Mouse (Mus musculus) forebrain, embryonic 12.5 days (tissue): ENCODE measurements around the gene Sirpa. TPM values are rescaled to one million over a fixed set of nuclear protein-coding genes. Genes with fewer than 3 reads are reported as not detected.

Experiments used
- ATAC-seq: fragments of 200-750 bp; cut with Nextera tagmentation; 2 replicates; pipeline ENCODE4 v1.8.0; 2017; ENCODE audit warnings: moderate TSS enrichment; ENCODE audit not compliant: low FRiP score
- H3K27ac ChIP-seq: fragments of 300-500 bp; sonication (generic); 2 replicates; pipeline ENCODE4 v1.5.1; 2016; ENCODE audit warnings: mild to moderate bottlenecking
- H3K27me3 ChIP-seq: fragments of 300-500 bp; sonication (generic); 2 replicates; pipeline ENCODE4 v1.6.1; 2016; ENCODE audit warnings: mild to moderate bottlenecking
- H3K36me3 ChIP-seq: fragments of 300-500 bp; sonication (generic); replicated peaks from 2 replicates; pipeline ENCODE4 v1.6.1; 2016; ENCODE audit warnings: mild to moderate bottlenecking
- H3K4me1 ChIP-seq: fragments of 300-500 bp; sonication (generic); 2 replicates; pipeline ENCODE4 v1.6.1; 2016
- H3K4me2 ChIP-seq: fragments of 300-500 bp; sonication (generic); 2 replicates; pipeline ENCODE4 v1.6.1; 2016; ENCODE audit warnings: mild to moderate bottlenecking, moderate library complexity
- H3K4me3 ChIP-seq: fragments of 300-500 bp; sonication (generic); replicated peaks from 2 replicates; pipeline ENCODE4 v1.5.1; 2016; ENCODE audit warnings: mild to moderate bottlenecking
- H3K9ac ChIP-seq: fragments of 300-500 bp; sonication (generic); 2 replicates; pipeline ENCODE4 v1.6.1; 2016; ENCODE audit warnings: mild to moderate bottlenecking
- H3K9me3 ChIP-seq: fragments of 300-500 bp; sonication (generic); 2 replicates; pipeline ENCODE4 v1.6.1; 2016
- WGBS: fragments of 180-500 bp; shearing (Covaris S2); methylation state at CpG from one replicate; pipeline ENCODE4 v1.1.7; 2016; 5-methylcytosine and 5-hydroxymethylcytosine counted together
- polyA plus RNA-seq: library from polyadenylated mRNA; unstranded; fragments of >200 nt; fragmentation: Nextera tagmentation; extraction: Ambion mirVana; gene quantifications from 2 replicates; pipeline ENCODE4 v1.2.1, GENCODE M21; 2016

The Sirpa gene
- polyA plus RNA-seq, 1 experiment from 2014 or later = 18.2 TPM

- H3K36me3 ChIP-seq = no peaks in the 10 kb centered on the region
- H3K4me2 ChIP-seq = no peak overlapping the region
- H3K27me3 ChIP-seq = no peaks in the 10 kb centered on the region
- H3K9ac ChIP-seq = no peak overlapping the region
- WGBS = 87% methylated on average over 4 of the region's 4 CpGs
- no peak overlapping the region for H3K4me3 ChIP-seq
- ATAC-seq = no peak
- no peaks in the 10 kb centered on the region for H3K9me3 ChIP-seq
- H3K27ac ChIP-seq = no peak overlapping the region
- no peaks in the 10 kb centered on the region for H3K4me1 ChIP-seq
These were observed 66.2 kb downstream of the Sirpa start for GRCm38 (mm10) chr2:129658796-129659195.

DNA sequence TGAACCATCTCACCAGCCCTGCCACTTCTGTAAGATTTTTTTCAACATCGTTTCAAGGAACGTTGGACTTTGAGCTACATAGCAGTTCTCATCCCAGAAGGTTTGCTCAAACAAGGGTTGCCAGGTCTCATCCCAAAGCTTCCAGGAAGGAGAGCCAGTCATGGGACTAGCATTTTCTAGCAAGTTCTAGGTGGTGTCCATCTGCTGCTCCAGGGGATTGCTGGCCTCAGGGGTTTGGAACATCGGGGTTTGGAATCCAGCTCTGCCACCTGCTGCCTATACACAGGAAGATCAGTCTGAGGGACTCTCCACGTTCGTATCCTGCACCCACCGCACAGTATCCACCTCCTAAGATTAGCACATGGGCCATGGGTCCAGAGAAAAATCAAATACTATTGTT, 67.4 kb downstream of the Sirpa start:
- Histone ChIP-seq H3K27ac (no peak overlapping the region), H3K27me3 (no peaks in the 10 kb centered on the region)

GRCm38 (mm10) chr2:129662484-129662883, 69.8 kb downstream of the Sirpa start:
- H3K4me2 ChIP-seq = no peak overlapping the region
- H3K36me3 ChIP-seq = no peaks in the 10 kb centered on the region
- WGBS = 72% methylated on average over 4 of the region's 4 CpGs
- H3K27me3 ChIP-seq = no peaks in the 10 kb centered on the region
- H3K4me1 ChIP-seq = no peaks in the 10 kb centered on the region
- no peak overlapping the region for H3K27ac ChIP-seq
- H3K9ac ChIP-seq = no peak overlapping the region
- H3K4me3 ChIP-seq = no peak overlapping the region
- no peaks in the 10 kb centered on the region for H3K9me3 ChIP-seq
- no peak for ATAC-seq

More for the DNA sequence above, 67.4 kb downstream of the Sirpa start:
- Histone ChIP-seq H3K4me1 (no peaks in the 10 kb centered on the region), H3K9ac (no peak overlapping the region), H3K4me3 (no peak overlapping the region), H3K4me2 (no peak overlapping the region), H3K9me3 (no peaks in the 10 kb centered on the region), H3K36me3 (no peaks in the 10 kb centered on the region)
- 65% methylated on average over 6 of the region's 6 CpGs for WGBS
- no peak for ATAC-seq

- 80% methylated on average over 4 of the region's 4 CpGs for WGBS
- Histone ChIP-seq H3K9me3 (no peaks in the 10 kb centered on the region), H3K4me1 (no peaks in the 10 kb centered on the region), H3K9ac (no peak overlapping the region), H3K36me3 (no peaks in the 10 kb centered on the region), H3K27ac (no peak overlapping the region), H3K27me3 (peaks cover 7% of the 10 kb centered on the region), H3K4me3 (no peak overlapping the region), H3K4me2 (no peak overlapping the region)
- no peak for ATAC-seq
These were observed 79.3 kb downstream of the Sirpa start for GRCm38 (mm10) chr2:129671911-129672310.

DNA sequence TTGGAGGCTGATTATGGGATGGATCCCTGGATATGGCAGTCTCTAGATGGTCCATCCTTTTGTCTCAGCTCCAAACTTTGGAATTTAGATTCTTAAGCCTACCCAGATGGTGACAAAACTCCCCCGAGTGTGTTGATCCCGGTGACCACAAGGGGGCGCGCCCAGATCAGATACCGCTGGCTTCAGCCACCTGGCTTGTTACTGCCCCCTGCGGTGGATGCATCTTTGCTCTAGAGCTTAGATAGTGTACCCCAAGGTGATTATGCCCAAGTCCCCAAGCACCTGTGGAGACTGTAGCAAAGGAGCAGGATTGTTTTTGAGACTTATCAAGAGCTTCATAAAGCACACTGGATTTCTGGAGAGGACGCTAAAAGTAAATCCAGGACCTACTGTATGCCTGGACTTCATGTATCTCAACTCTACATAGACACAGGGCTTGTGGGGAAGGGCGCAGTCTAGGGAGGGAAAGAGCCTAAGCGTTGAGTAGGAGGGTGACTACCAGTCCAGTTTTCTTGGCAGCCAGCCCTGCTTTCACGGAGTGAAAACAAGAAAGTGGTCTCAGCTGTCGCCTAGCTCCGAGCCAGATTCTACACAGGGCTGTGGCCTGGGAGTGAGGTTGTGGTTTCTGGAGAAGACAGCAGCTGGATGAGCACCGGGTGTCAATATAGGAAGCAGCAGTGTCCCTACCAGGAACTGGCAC, 82.5 kb downstream of the Sirpa start:
- H3K9me3 ChIP-seq = no peaks in the 10 kb centered on the region
- H3K4me2 ChIP-seq = no peak overlapping the region
- peaks cover 10% of the 10 kb centered on the region for H3K27me3 ChIP-seq
- no peak overlapping the region for H3K4me3 ChIP-seq
- ATAC-seq = peak; percentile 75
- no peaks in the 10 kb centered on the region for H3K36me3 ChIP-seq
- no peak overlapping the region for H3K9ac ChIP-seq
- no peak overlapping the region for H3K27ac ChIP-seq
- 37% methylated on average over 13 of the region's 13 CpGs for WGBS
- H3K4me1 ChIP-seq = peaks cover 13% of the 10 kb centered on the region; the same call in 1 of the 2 replicates

DNA sequence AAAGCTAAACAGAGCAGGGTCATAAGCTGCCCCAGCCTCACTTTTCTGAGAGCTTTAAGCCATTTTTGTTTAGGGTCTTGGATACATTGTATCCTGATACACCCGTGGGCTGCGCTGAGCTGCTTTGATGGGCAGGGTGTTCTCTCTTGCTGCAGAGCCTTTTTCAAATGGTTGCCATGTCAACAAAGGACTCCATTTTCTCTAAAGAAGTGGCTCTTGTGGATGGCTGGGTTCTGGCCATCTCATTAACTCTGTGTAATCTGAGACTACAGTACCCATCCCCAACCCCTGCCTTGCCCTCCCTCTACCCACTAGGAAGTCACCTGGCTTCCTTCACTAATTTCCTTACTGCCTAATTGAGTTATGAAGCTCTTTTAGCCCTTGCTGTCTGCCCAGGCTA, 85.0 kb downstream of the Sirpa start:
- WGBS = 3% methylated on average over 2 of the region's 2 CpGs
- H3K9ac ChIP-seq = no peak overlapping the region
- peaks cover 10% of the 10 kb centered on the region for H3K27me3 ChIP-seq
- no peak overlapping the region for H3K4me3 ChIP-seq
- no peak overlapping the region for H3K4me2 ChIP-seq
- ATAC-seq = peak; percentile 78; the same call in 1 of the 2 replicates
- H3K36me3 ChIP-seq = no peaks in the 10 kb centered on the region
- H3K4me1 ChIP-seq = peaks cover 13% of the 10 kb centered on the region; the same call in 1 of the 2 replicates
- no peak overlapping the region for H3K27ac ChIP-seq
- no peaks in the 10 kb centered on the region for H3K9me3 ChIP-seq

GRCm38 (mm10) chr2:129679066-129679465, 86.4 kb downstream of the Sirpa start:
- H3K36me3 ChIP-seq = no peaks in the 10 kb centered on the region
- no peak overlapping the region for H3K4me3 ChIP-seq
- H3K9ac ChIP-seq = no peak overlapping the region
- H3K4me1 ChIP-seq = peaks cover 13% of the 10 kb centered on the region; the same call in 1 of the 2 replicates
- peaks cover 10% of the 10 kb centered on the region for H3K27me3 ChIP-seq
- 87% methylated on average over 5 of the region's 5 CpGs for WGBS
- H3K27ac ChIP-seq = no peak overlapping the region
- no peaks in the 10 kb centered on the region for H3K9me3 ChIP-seq
- no peak overlapping the region for H3K4me2 ChIP-seq
- ATAC-seq = no peak

GRCm38 (mm10) chr2:129680236-129680635, 87.6 kb downstream of the Sirpa start:
- Histone ChIP-seq H3K4me1 (peaks cover 13% of the 10 kb centered on the region; the same call in 1 of the 2 replicates), H3K27ac (no peak overlapping the region), H3K9ac (no peak overlapping the region), H3K4me3 (no peak overlapping the region), H3K36me3 (no peaks in the 10 kb centered on the region), H3K9me3 (no peaks in the 10 kb centered on the region), H3K27me3 (peaks cover 10% of the 10 kb centered on the region), H3K4me2 (no peak overlapping the region)
- ATAC-seq = no peak
- 88% methylated on average over 3 of the region's 3 CpGs for WGBS

Other genes starting within 250 kb of the Sirpa start
- gene Il1b, start 221.7 kb upstream of the Sirpa start, polyA plus RNA-seq = not detected in 2 replicates
- gene F830045P16Rik, start 56.2 kb upstream of the Sirpa start, polyA plus RNA-seq = not detected in 2 replicates
- 0.72 and 0.80 TPM in 2 replicates for gene Pdyn, start 107.0 kb downstream of the Sirpa start, polyA plus RNA-seq
- gene Stk35, start 207.7 kb downstream of the Sirpa start, polyA plus RNA-seq = 16.3 and 17.7 TPM in 2 replicates